Mouse (Mus musculus) forebrain, postnatal 0 days (tissue): Measurements from ENCODE around the gene Nsa2. TPM values are rescaled to one million over a fixed set of nuclear protein-coding genes. Genes with fewer than 3 reads are reported as not detected.

Experiments used
- ATAC-seq: fragments of 200-750 bp; cut with Nextera tagmentation; 2 replicates; pipeline ENCODE4 v1.8.0; 2017; ENCODE audit warnings: mild to moderate bottlenecking, moderate library complexity
- DNase-seq: peaks from one replicate; pipeline ENCODE4 v3.0.0-alpha.2; 2015
- H3K27ac ChIP-seq: fragments of 300-500 bp; sonication (generic); 2 replicates; pipeline ENCODE4 v1.5.1; 2014; ENCODE audit warnings: low read depth, mild to moderate bottlenecking, antibody characterized with exemption, low read length, moderate library complexity, mixed read lengths
- H3K27me3 ChIP-seq: fragments of 300-500 bp; sonication (generic); 2 replicates; pipeline ENCODE4 v1.6.1; 2014; ENCODE audit warnings: mild to moderate bottlenecking, low read length, mixed read lengths; ENCODE audit not compliant: insufficient read depth
- H3K36me3 ChIP-seq: fragments of 300-500 bp; sonication (generic); 2 replicates; pipeline ENCODE4 v1.6.1; 2014; ENCODE audit warnings: mild to moderate bottlenecking, moderate library complexity; ENCODE audit not compliant: insufficient read depth
- H3K4me1 ChIP-seq: fragments of 300-500 bp; sonication (generic); 2 replicates; pipeline ENCODE4 v1.6.1; 2014; ENCODE audit warnings: antibody characterized with exemption; ENCODE audit not compliant: insufficient read depth
- H3K4me2 ChIP-seq: fragments of 300-500 bp; sonication (generic); 2 replicates; pipeline ENCODE4 v1.6.1; 2014; ENCODE audit warnings: low read depth, mild to moderate bottlenecking, moderate library complexity
- H3K4me3 ChIP-seq: fragments of 300-500 bp; sonication (generic); 2 replicates; pipeline ENCODE4 v1.5.1; 2014; ENCODE audit warnings: low read depth, low read length, mixed read lengths
- H3K9ac ChIP-seq: fragments of 300-500 bp; sonication (generic); 2 replicates; pipeline ENCODE4 v1.6.1; 2014; ENCODE audit warnings: mild to moderate bottlenecking
- H3K9me3 ChIP-seq: fragments of 300-500 bp; sonication (generic); 2 replicates; pipeline ENCODE4 v1.6.1; 2016; ENCODE audit warnings: low read length
- CTCF ChIP-seq: sonication (generic); IDR thresholded peaks from 2 replicates; pipeline ENCODE4 v1.5.1; 2016; ENCODE audit warnings: antibody characterized with exemption, control low read depth, low read depth
- WGBS: fragments of 180-500 bp; shearing (Covaris S2); extraction: QIAGEN DNeasy Blood & Tissue Kit; methylation state at CpG from one replicate; pipeline ENCODE4 v1.1.7; 2014; 5-methylcytosine and 5-hydroxymethylcytosine counted together
- polyA plus RNA-seq: library from polyadenylated mRNA; unstranded; fragments of >200 nt; fragmentation: Nextera tagmentation; extraction: Ambion mirVana; gene quantifications from 2 replicates; pipeline ENCODE4 v1.2.1, GENCODE M21; 2015
- total RNA-seq: library from RNA; depleted of rRNA; stranded (reverse); fragments of >200 nt; gene quantifications from 2 replicates; pipeline ENCODE4 v1.2.3, GENCODE M21; 2014; rRNA removed

Gene Nsa2
- total RNA-seq (48.6 and 77.5 TPM in 2 replicates), polyA plus RNA-seq (43.5 and 52.1 TPM in 2 replicates)

- WGBS, result 2% methylated on average over 57 of the region's 57 CpGs
- H3K9ac ChIP-seq, result peak within 1 kb of the TSS; percentile 78
- H3K4me3 ChIP-seq, result peak within 1 kb of the TSS; percentile 57
- peaks cover 16% of the 10 kb centered on the region for H3K36me3 ChIP-seq
- no peaks in the 10 kb centered on the region for H3K9me3 ChIP-seq
- peak within 1 kb of the TSS; percentile 67 for H3K4me2 ChIP-seq
- H3K27me3 ChIP-seq, result no peaks in the 10 kb centered on the region
- peak within 1 kb of the TSS; percentile 80 for H3K27ac ChIP-seq
- DNase-seq (peak; percentile 96), ATAC-seq (peak; percentile 99)
- TF ChIP-seq CTCF, result no peak
- H3K4me1 ChIP-seq, result peaks cover 6% of the 10 kb centered on the region; the same call in 1 of the 2 replicates
Measured at GRCm38 (mm10) chr13:97137466-97138400, at the start of gene Nsa2, which contains the start of gene Gfm2. Nsa2 (minus strand) TSS chr13:97137937. Gfm2 (plus strand) TSS chr13:97137937.

DNA sequence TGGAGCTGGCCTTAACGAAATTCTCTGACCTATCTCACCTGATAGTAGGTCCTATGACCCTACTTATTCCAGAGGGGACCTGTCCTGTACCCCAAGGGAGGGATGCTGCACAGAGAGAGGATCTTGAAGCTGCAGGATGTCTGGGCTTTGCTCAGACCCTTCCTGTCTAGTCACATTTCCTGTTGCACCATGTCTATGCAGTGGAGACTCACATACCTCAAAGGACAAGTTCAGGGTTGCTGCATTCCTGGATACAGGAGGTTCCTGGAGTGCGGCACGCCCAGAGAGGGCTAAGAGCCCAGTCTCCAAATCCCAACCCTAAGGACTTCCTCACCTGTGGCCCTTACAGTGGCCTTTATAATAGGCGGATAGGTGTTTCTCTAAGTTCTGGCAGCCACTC lies 48.6 kb upstream of the Nsa2 start:
- H3K4me2 ChIP-seq, result no peak overlapping the region
- H3K27me3 ChIP-seq, result no peaks in the 10 kb centered on the region
- no peaks in the 10 kb centered on the region for H3K4me1 ChIP-seq
- H3K9me3 ChIP-seq, result no peaks in the 10 kb centered on the region
- no peak overlapping the region for H3K27ac ChIP-seq
- H3K4me3 ChIP-seq, result no peak overlapping the region
- ATAC-seq (no peak), DNase-seq (no peak)
- WGBS, result 87% methylated on average over 4 of the region's 4 CpGs
- H3K9ac ChIP-seq, result no peak overlapping the region
- no peaks in the 10 kb centered on the region for H3K36me3 ChIP-seq
- no peak for TF ChIP-seq CTCF

DNA sequence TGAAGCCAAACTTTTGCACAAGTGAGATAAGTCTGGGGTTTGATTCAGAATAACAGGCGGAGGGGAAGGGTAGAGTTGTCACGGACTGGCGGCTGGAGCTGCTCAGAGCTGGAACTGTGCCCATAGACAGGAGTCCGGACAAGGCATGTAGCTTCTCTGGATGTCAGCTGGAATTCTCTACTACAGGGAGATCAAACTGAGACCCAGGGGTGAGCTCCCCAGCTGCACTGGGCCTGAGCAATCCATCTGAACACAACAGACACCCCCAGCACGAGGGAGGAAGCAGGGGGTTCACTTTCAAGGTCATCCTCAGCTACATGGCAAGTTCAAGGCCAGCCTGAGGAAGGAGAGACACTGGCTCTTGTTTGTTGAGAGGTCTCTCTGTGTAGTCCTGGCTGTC lies 46.9 kb upstream of the Nsa2 start:
- no peak overlapping the region for H3K27ac ChIP-seq
- no peak overlapping the region for H3K4me3 ChIP-seq
- no peaks in the 10 kb centered on the region for H3K27me3 ChIP-seq
- DNase-seq, result no peak
- H3K4me1 ChIP-seq, result no peaks in the 10 kb centered on the region
- no peak overlapping the region for H3K4me2 ChIP-seq
- H3K9me3 ChIP-seq, result no peaks in the 10 kb centered on the region
- H3K9ac ChIP-seq, result no peak overlapping the region
- H3K36me3 ChIP-seq, result peaks cover 5% of the 10 kb centered on the region; the same call in 1 of the 2 replicates
- no peak for TF ChIP-seq CTCF
- no peak for ATAC-seq
- 54% methylated on average over 5 of the region's 5 CpGs for WGBS

- no peak for DNase-seq
- peaks cover 5% of the 10 kb centered on the region; the same call in 1 of the 2 replicates for H3K36me3 ChIP-seq
- no peak overlapping the region for H3K4me2 ChIP-seq
- H3K4me3 ChIP-seq, result no peak overlapping the region
- ATAC-seq, result no peak
- H3K4me1 ChIP-seq, result no peaks in the 10 kb centered on the region
- no peaks in the 10 kb centered on the region for H3K27me3 ChIP-seq
- no peak overlapping the region for H3K9ac ChIP-seq
- TF ChIP-seq CTCF, result no peak
- WGBS, result 95% methylated on average over 2 of the region's 2 CpGs
- no peaks in the 10 kb centered on the region for H3K9me3 ChIP-seq
- H3K27ac ChIP-seq, result no peak overlapping the region
Measured at GRCm38 (mm10) chr13:97184168-97184567, 46.4 kb upstream of the Nsa2 start.

GRCm38 (mm10) chr13:97182821-97183220 lies 45.1 kb upstream of the Nsa2 start:
- no peak overlapping the region for H3K27ac ChIP-seq
- no peak for TF ChIP-seq CTCF
- H3K4me1 ChIP-seq, result no peaks in the 10 kb centered on the region
- ATAC-seq (no peak), DNase-seq (no peak)
- peaks cover 14% of the 10 kb centered on the region for H3K36me3 ChIP-seq
- no peak overlapping the region for H3K4me3 ChIP-seq
- no peak overlapping the region for H3K9ac ChIP-seq
- 69% methylated on average over 4 of the region's 4 CpGs for WGBS
- no peaks in the 10 kb centered on the region for H3K27me3 ChIP-seq
- no peaks in the 10 kb centered on the region for H3K9me3 ChIP-seq
- H3K4me2 ChIP-seq, result no peak overlapping the region

DNA sequence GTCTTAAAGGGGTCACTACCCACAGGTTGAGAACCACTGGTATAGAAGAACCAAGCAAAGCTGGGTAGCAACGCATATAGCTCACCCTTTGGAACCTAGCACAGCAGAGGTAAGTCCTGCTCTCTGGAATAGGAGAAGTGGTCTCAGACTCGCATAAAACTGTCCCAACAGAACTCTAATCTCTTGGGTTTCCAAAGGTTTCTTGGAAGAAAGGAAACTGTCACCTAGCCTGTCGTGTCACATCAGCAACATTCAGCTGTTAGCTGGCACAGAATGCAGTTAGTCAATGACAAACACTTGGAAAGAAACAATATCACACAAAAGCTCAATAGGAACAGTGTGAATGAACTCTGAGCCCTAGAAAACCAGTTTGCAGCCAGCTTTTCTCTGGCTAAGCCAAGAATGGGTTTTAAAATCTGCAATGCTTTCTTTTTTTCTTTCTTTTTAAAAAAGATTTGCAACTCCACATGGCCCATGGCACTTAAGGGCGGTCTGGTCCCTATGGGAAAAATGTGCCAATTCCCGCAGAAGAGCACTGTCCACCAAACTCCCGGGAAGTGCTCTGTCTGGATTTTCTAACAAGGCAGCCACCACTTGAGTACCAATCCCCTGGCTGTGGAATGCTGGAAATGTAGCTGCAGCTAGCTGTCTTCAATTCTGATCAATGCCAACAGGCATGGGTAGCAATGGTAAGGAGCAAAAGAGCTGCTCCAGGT lies 42.5 kb upstream of the Nsa2 start:
- H3K9me3 ChIP-seq, result no peaks in the 10 kb centered on the region
- 0 out of 2 replicates have a peak, but pooled peaks have one; percentile 5 for TF ChIP-seq CTCF
- no peaks in the 10 kb centered on the region for H3K4me1 ChIP-seq
- no peak overlapping the region for H3K9ac ChIP-seq
- DNase-seq (no peak), ATAC-seq (no peak)
- H3K4me3 ChIP-seq, result no peak overlapping the region
- no peaks in the 10 kb centered on the region for H3K27me3 ChIP-seq
- 31% methylated on average over 6 of the region's 6 CpGs for WGBS
- peaks cover 34% of the 10 kb centered on the region for H3K36me3 ChIP-seq
- H3K4me2 ChIP-seq, result no peak overlapping the region
- no peak overlapping the region for H3K27ac ChIP-seq

DNA sequence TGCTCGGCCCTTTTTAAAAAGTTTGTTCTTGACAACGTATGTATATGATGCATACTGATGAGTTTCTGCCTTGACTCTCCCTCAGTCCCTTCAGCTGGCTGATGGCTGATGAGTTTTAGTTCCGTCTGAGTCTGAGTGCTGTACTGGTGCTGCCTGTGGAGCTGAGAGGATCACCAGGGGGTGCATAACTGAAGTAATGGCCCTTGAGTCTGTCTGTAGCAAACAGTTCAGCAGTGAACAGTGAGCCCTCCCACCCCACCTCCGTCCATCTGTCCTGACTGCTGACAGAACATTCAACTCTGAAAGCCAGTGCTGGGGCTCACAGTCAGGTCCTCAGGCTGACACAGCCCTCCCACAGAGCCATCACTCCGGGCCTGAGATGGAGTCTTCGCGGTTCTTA lies 41.2 kb upstream of the Nsa2 start:
- Histone ChIP-seq H3K9me3 (no peaks in the 10 kb centered on the region), H3K4me1 (no peaks in the 10 kb centered on the region), H3K4me3 (no peak overlapping the region), H3K27ac (no peak overlapping the region), H3K4me2 (no peak overlapping the region), H3K36me3 (peaks cover 47% of the 10 kb centered on the region), H3K27me3 (no peaks in the 10 kb centered on the region), H3K9ac (no peak overlapping the region)
- WGBS, result 68% methylated on average over 7 of the region's 7 CpGs
- ATAC-seq (no peak), DNase-seq (no peak)
- no peak for TF ChIP-seq CTCF
